Mouse (Mus musculus): ENCODE data around the gene Spocd1. TPM values are rescaled to one million over a fixed set of nuclear protein-coding genes. Genes with fewer than 3 reads are reported as not detected.

Spocd1 gene
- total RNA-seq, 1 experiment = 0.13 TPM

DNA sequence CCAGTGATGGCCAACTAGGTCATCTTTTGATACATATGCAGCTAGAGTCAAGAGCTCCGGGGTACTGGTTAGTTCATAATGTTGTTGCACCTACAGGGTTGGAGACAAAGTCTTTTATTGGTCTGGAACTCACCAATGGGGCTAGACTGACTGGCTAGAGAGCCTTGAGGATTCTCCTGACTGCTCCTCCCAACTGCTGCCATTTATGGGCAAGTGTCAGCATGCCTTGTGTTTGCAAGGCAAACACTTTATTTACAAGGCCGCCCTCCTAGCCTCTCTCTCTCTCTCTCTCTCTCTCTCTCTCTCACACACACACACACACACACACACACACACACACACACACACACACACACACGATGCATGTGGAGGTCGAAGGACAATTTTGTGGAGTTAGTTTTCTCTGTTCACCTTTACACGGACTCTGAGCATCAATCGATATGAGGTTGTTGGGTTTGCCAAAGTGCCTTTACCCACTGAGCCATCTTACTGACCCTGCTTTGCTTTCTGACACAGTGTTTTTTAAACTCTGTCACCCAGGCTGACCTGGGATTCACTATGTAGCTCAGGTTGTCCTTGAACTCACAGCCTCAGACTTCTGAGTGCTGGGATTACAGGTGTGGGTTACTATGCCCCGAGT is 13.6 kb upstream of the Spocd1 start:
- TF ChIP-seq CHD2 (IDR thresholded peaks at IDR 0.05; ENCODE audit: low read depth, low read length) = no peak
- TF ChIP-seq ZC3H11A (IDR thresholded peaks at IDR 0.05; ENCODE audit: borderline replicate concordance, low read depth, low read length) = no peak
- no peak for TF ChIP-seq ZNF384 (IDR thresholded peaks at IDR 0.05; ENCODE audit: low read depth, low read length)
- H3K9me3 ChIP-seq (ENCODE audit: control insufficient read depth, insufficient read depth, low read depth, low read length) = no peaks in the 10 kb centered on the region
- H3K9ac ChIP-seq (ENCODE audit: insufficient read depth, low read depth, low read length, poor library complexity, severe bottlenecking) = no peak overlapping the region
- H3K36me3 ChIP-seq (ENCODE audit: control insufficient read depth, insufficient read depth, low read length, poor library complexity, severe bottlenecking) = no peaks in the 10 kb centered on the region
- in situ Hi-C loops (cut with MboI; ENCODE audit: low sequenced_read_pairs in 2 of 2, unreplicated experiment in 2 of 2) = no loop called here
- H3K4me1 ChIP-seq (ENCODE audit: control insufficient read depth in 2 of 2, insufficient read depth in 2 of 2, low read length in 2 of 2, poor library complexity in 1 of 2) = peaks cover 8 to 10% of the 10 kb centered on the region in 2 experiments; a peak in 3 of 4 replicates
- no peak for DNase-seq (ENCODE audit: low read depth, low spot score)
- no peak overlapping the region for H3K27ac ChIP-seq (ENCODE audit: insufficient read depth, low read depth, low read length, poor library complexity, severe bottlenecking)
- no peak overlapping the region for H3K4me3 ChIP-seq (ENCODE audit: insufficient read depth in 1 of 2, low read depth in 1 of 2, low read length in 2 of 2, poor library complexity in 1 of 2, severe bottlenecking in 1 of 2)

DNA sequence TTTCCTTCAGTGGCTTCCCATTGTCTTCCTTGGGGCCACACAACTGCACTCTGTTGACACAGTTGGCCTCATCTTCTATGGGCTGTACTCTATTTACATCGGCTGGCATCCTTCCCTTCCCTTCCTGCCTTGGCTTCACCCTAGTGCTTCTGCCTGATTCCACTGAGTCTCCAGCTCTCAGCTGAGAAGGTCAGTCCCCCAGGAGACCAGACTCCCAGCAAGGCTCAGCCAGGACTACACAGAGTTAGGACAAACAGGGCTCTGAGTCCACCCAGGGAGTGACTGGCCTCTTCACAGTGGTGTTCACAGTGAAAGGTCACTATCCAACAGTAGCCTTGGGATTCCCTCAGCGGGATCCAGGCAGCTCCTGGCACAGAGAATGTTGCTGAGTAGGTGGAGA is 12.9 kb upstream of the Spocd1 start:
- Histone ChIP-seq H3K9me3 (ENCODE audit: control insufficient read depth, insufficient read depth, low read depth, low read length) (no peaks in the 10 kb centered on the region), H3K27ac (ENCODE audit: insufficient read depth, low read depth, low read length, poor library complexity, severe bottlenecking) (no peak overlapping the region), H3K9ac (ENCODE audit: insufficient read depth, low read depth, low read length, poor library complexity, severe bottlenecking) (no peak overlapping the region), H3K36me3 (ENCODE audit: control insufficient read depth, insufficient read depth, low read length, poor library complexity, severe bottlenecking) (no peaks in the 10 kb centered on the region), H3K4me1 (ENCODE audit: control insufficient read depth in 2 of 2, insufficient read depth in 2 of 2, low read length in 2 of 2, poor library complexity in 1 of 2) (peaks cover 8 to 10% of the 10 kb centered on the region in 2 experiments; a peak in 3 of 4 replicates), H3K4me3 (ENCODE audit: insufficient read depth in 1 of 2, low read depth in 1 of 2, low read length in 2 of 2, poor library complexity in 1 of 2, severe bottlenecking in 1 of 2) (no peak overlapping the region)
- TF ChIP-seq MAFK (IDR thresholded peaks at IDR 0.05; ENCODE audit: insufficient read depth, low read depth, low read length) (no peak), HCFC1 (IDR thresholded peaks at IDR 0.05; ENCODE audit: borderline replicate concordance, insufficient read depth, low read length) (no peak), ZC3H11A (IDR thresholded peaks at IDR 0.05; ENCODE audit: borderline replicate concordance, low read depth, low read length) (no peak), ZNF384 (IDR thresholded peaks at IDR 0.05; ENCODE audit: low read depth, low read length) (no peak), CHD2 (IDR thresholded peaks at IDR 0.05; ENCODE audit: low read depth, low read length) (no peak)
- in situ Hi-C loops (cut with MboI; ENCODE audit: low sequenced_read_pairs in 2 of 2, unreplicated experiment in 2 of 2) = no loop called here
- DNase-seq (ENCODE audit: low read depth, low spot score) = no peak

GRCm38 (mm10) chr4:129917016-129917603 is 11.9 kb upstream of the Spocd1 start:
- Histone ChIP-seq H3K4me3 (ENCODE audit: insufficient read depth in 1 of 2, low read depth in 1 of 2, low read length in 2 of 2, poor library complexity in 1 of 2, severe bottlenecking in 1 of 2) (no peak overlapping the region), H3K9me3 (ENCODE audit: control insufficient read depth, insufficient read depth, low read depth, low read length) (no peaks in the 10 kb centered on the region), H3K4me1 (ENCODE audit: control insufficient read depth in 2 of 2, insufficient read depth in 2 of 2, low read length in 2 of 2, poor library complexity in 1 of 2) (peaks cover 8 to 10% of the 10 kb centered on the region in 2 experiments; a peak in 3 of 4 replicates), H3K9ac (ENCODE audit: insufficient read depth, low read depth, low read length, poor library complexity, severe bottlenecking) (no peak overlapping the region), H3K36me3 (ENCODE audit: control insufficient read depth, insufficient read depth, low read length, poor library complexity, severe bottlenecking) (no peaks in the 10 kb centered on the region), H3K27ac (ENCODE audit: insufficient read depth, low read depth, low read length, poor library complexity, severe bottlenecking) (no peak overlapping the region)
- in situ Hi-C loops (cut with MboI; ENCODE audit: low sequenced_read_pairs in 2 of 2, unreplicated experiment in 2 of 2) = no loop called here
- no peak for DNase-seq (ENCODE audit: low read depth, low spot score)
- TF ChIP-seq ZNF384 (IDR thresholded peaks at IDR 0.05; ENCODE audit: low read depth, low read length) = no peak
- no peak for TF ChIP-seq CHD2 (IDR thresholded peaks at IDR 0.05; ENCODE audit: low read depth, low read length)
- TF ChIP-seq MAFK (IDR thresholded peaks at IDR 0.05; ENCODE audit: insufficient read depth, low read depth, low read length) = no peak
- TF ChIP-seq HCFC1 (IDR thresholded peaks at IDR 0.05; ENCODE audit: borderline replicate concordance, insufficient read depth, low read length) = no peak
- TF ChIP-seq ZC3H11A (IDR thresholded peaks at IDR 0.05; ENCODE audit: borderline replicate concordance, low read depth, low read length) = no peak

GRCm38 (mm10) chr4:129918464-129918863 is 10.6 kb upstream of the Spocd1 start:
- in situ Hi-C loops (cut with MboI; ENCODE audit: low sequenced_read_pairs in 2 of 2, unreplicated experiment in 2 of 2) = no loop called here
- TF ChIP-seq ZC3H11A (IDR thresholded peaks at IDR 0.05; ENCODE audit: borderline replicate concordance, low read depth, low read length) (no peak), CHD2 (IDR thresholded peaks at IDR 0.05; ENCODE audit: low read depth, low read length) (no peak), MAFK (IDR thresholded peaks at IDR 0.05; ENCODE audit: insufficient read depth, low read depth, low read length) (no peak), ZNF384 (IDR thresholded peaks at IDR 0.05; ENCODE audit: low read depth, low read length) (no peak), HCFC1 (IDR thresholded peaks at IDR 0.05; ENCODE audit: borderline replicate concordance, insufficient read depth, low read length) (no peak)
- no peak for DNase-seq (ENCODE audit: low read depth, low spot score)
- no peaks in the 10 kb centered on the region for H3K36me3 ChIP-seq (ENCODE audit: control insufficient read depth, insufficient read depth, low read length, poor library complexity, severe bottlenecking)
- peaks cover 7 to 10% of the 10 kb centered on the region in 2 experiments; a peak in 3 of 4 replicates for H3K4me1 ChIP-seq (ENCODE audit: control insufficient read depth in 2 of 2, insufficient read depth in 2 of 2, low read length in 2 of 2, poor library complexity in 1 of 2)
- no peak overlapping the region for H3K9ac ChIP-seq (ENCODE audit: insufficient read depth, low read depth, low read length, poor library complexity, severe bottlenecking)
- no peak overlapping the region for H3K4me3 ChIP-seq (ENCODE audit: insufficient read depth in 1 of 2, low read depth in 1 of 2, low read length in 2 of 2, poor library complexity in 1 of 2, severe bottlenecking in 1 of 2)
- H3K9me3 ChIP-seq (ENCODE audit: control insufficient read depth, insufficient read depth, low read depth, low read length) = no peaks in the 10 kb centered on the region
- H3K27ac ChIP-seq (ENCODE audit: insufficient read depth, low read depth, low read length, poor library complexity, severe bottlenecking) = no peak overlapping the region
